ENCODE assay signal across 28 mouse cellular contexts in the genomic region with DNA sequence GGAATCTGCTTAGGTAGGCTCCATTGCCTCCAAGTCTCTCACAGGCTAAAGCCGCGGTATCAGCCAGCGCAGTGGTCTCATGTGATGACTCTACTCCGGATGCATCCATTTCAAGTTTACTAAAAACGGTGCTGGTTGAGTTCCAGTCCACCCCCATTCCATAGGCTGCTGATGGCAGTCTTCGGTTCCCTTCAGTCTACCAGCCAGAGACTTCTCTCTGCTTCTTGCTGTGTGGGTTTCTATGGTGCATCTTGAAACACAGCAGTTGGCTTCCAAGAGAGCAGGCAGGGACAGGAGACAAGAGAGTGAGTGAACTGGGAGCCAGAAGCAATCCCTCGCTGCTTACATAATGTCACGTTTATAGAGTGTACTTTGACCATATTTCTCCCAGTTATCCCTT. TPM values are rescaled to one million over a fixed set of nuclear protein-coding genes. Genes with fewer than 3 reads are reported as not detected.
DNase-seq lines count a peak whose midpoint lies in the region; ATAC-seq and TF ChIP-seq lines count a peak whose summit lies in the region.
"Had no signal": no experiment of that assay in that cellular context is flagged by ENCODE, and none has a peak within 500 bp of the region (broad histone marks: within the 10 kb centered on the region; RNA-seq: fewer than 3 reads in every experiment).

No protein-coding gene starts in this region.

- no peak for TF ChIP-seq POLR2A in cerebellum, adult 2 months (IDR thresholded peaks at IDR 0.05; ENCODE audit: borderline replicate concordance, insufficient read depth, low read length)

- no peak for ATAC-seq in midbrain, embryonic 11.5 days (ENCODE audit: low FRiP score)
- ATAC-seq: forebrain, embryonic 15.5 days; hindbrain, postnatal 0 days; inflammation-experienced regulatory T-cells, adult 6 months; intestine, embryonic 16.5 days; Patski had no signal

- peaks cover 58% of the 10 kb centered on the region for H3K4me1 ChIP-seq in cerebellum, adult 2 months (ENCODE audit: control insufficient read depth, insufficient read depth, low read length)
- H3K4me1 ChIP-seq in midbrain, embryonic 11.5 days (ENCODE audit: control insufficient read depth, insufficient read depth, low read length) = no peaks in the 10 kb centered on the region
- H3K4me1 ChIP-seq: embryonic facial prominence, embryonic 12.5 days; embryonic facial prominence, embryonic 15.5 days; forebrain, embryonic 12.5 days; forebrain, embryonic 15.5 days; hindbrain, embryonic 10.5 days; hindbrain, embryonic 13.5 days had no signal

- peaks cover 75% of the 10 kb centered on the region for H3K79me2 ChIP-seq in macrophage (ENCODE audit: inconsistent target)

- 63% methylated on average over 8 of the region's 8 CpGs for WGBS in cerebellum, adult 2 months
- WGBS in macrophage (ENCODE audit: missing documents) = 94% methylated on average over 8 of the region's 8 CpGs
- WGBS in midbrain, embryonic 11.5 days = 93% methylated on average over 8 of the region's 8 CpGs

- no peak for TF ChIP-seq CTCF in cerebellum, adult 2 months (IDR thresholded peaks at IDR 0.05; ENCODE audit: borderline replicate concordance, insufficient read depth, low read depth, low read length)

- H3K36me3 ChIP-seq in macrophage (ENCODE audit: inconsistent target) = peaks cover 12% of the 10 kb centered on the region
- H3K36me3 ChIP-seq in midbrain, embryonic 11.5 days (ENCODE audit: control insufficient read depth, insufficient read depth, low read length) = no peaks in the 10 kb centered on the region
- H3K36me3 ChIP-seq: embryonic facial prominence, embryonic 12.5 days; embryonic facial prominence, embryonic 15.5 days; forebrain, embryonic 12.5 days; heart, embryonic 12.5 days; heart, embryonic 15.5 days; hindbrain, embryonic 10.5 days had no signal

- no peaks in the 10 kb centered on the region for H3K27me3 ChIP-seq in cerebellum, adult 2 months (ENCODE audit: control insufficient read depth, insufficient read depth, low read length)
- no peaks in the 10 kb centered on the region for H3K27me3 ChIP-seq in midbrain, embryonic 11.5 days (ENCODE audit: control insufficient read depth, insufficient read depth, low read length)
- H3K27me3 ChIP-seq: embryonic facial prominence, embryonic 12.5 days; embryonic facial prominence, embryonic 15.5 days; forebrain, embryonic 12.5 days; forebrain, embryonic 15.5 days; heart, embryonic 12.5 days; heart, embryonic 15.5 days; hindbrain, embryonic 13.5 days; Patski had no signal

- H3K4me3 ChIP-seq in cerebellum, adult 2 months (replicated peaks; ENCODE audit: insufficient read depth, low read depth, low read length) = no peak overlapping the region
- no peak overlapping the region for H3K4me3 ChIP-seq in macrophage (ENCODE audit: inconsistent target)
- no peak overlapping the region for H3K4me3 ChIP-seq in midbrain, embryonic 11.5 days (ENCODE audit: low read depth, low read length)
- H3K4me3 ChIP-seq: embryonic facial prominence, embryonic 12.5 days; embryonic facial prominence, embryonic 15.5 days; forebrain, embryonic 12.5 days; forebrain, embryonic 15.5 days; heart, embryonic 12.5 days; heart, embryonic 15.5 days; hindbrain, embryonic 10.5 days; hindbrain, embryonic 13.5 days had no signal

- no peaks in the 10 kb centered on the region for H3K9me3 ChIP-seq in midbrain, embryonic 11.5 days (ENCODE audit: control insufficient read depth, low read length)
- H3K9me3 ChIP-seq: embryonic facial prominence, embryonic 12.5 days; embryonic facial prominence, embryonic 15.5 days; forebrain, embryonic 12.5 days; forebrain, embryonic 15.5 days; G1E; heart, embryonic 15.5 days; hindbrain, embryonic 10.5 days; hindbrain, embryonic 13.5 days had no signal

- H3K9ac ChIP-seq in midbrain, embryonic 11.5 days (ENCODE audit: low read length) = no peak overlapping the region
- H3K9ac ChIP-seq: embryonic facial prominence, embryonic 12.5 days; embryonic facial prominence, embryonic 15.5 days; forebrain, embryonic 12.5 days; forebrain, embryonic 15.5 days; heart, embryonic 12.5 days; heart, embryonic 15.5 days; hindbrain, embryonic 13.5 days had no signal

- H3K27ac ChIP-seq in cerebellum, adult 2 months (ENCODE audit: insufficient read depth, low read length) = peak overlapping the region; percentile 20; the same call in 1 of the 2 replicates
- H3K27ac ChIP-seq in macrophage = peak overlapping the region; percentile 96
- H3K27ac ChIP-seq in midbrain, embryonic 11.5 days (ENCODE audit: low read depth, low read length) = no peak overlapping the region
- H3K27ac ChIP-seq: embryonic facial prominence, embryonic 12.5 days; embryonic facial prominence, embryonic 15.5 days; forebrain, embryonic 12.5 days; forebrain, embryonic 15.5 days; heart, embryonic 15.5 days; hindbrain, embryonic 10.5 days; hindbrain, embryonic 13.5 days; hindbrain, postnatal 0 days had no signal

- no peak overlapping the region for H3K4me2 ChIP-seq in midbrain, embryonic 11.5 days
- H3K4me2 ChIP-seq: embryonic facial prominence, embryonic 12.5 days; embryonic facial prominence, embryonic 15.5 days; forebrain, embryonic 12.5 days; forebrain, embryonic 15.5 days; heart, embryonic 12.5 days; heart, embryonic 15.5 days; hindbrain, embryonic 13.5 days had no signal

- no peak for DNase-seq in cerebellum, adult 2 months
- no peak for DNase-seq in cerebellum, adult 9-11 months
- DNase-seq in right cerebral cortex, adult 18-20 months = peak; percentile 65
- no peak for DNase-seq in right cerebral cortex, postnatal 10 days (ENCODE audit: low spot score in 2 of 2)
- no peak for DNase-seq in midbrain, embryonic 11.5 days (ENCODE audit: low spot score, missing footprints)
- DNase-seq in cerebellum, postnatal 36 days = no peak
- DNase-seq: adrenal gland, postnatal 10 days; adrenal gland, postnatal 36 days; cerebellum, adult 18-20 months; cerebellum, postnatal 10 days; gastrocnemius, postnatal 25 days; heart, adult 18-20 months; heart, postnatal 10 days; heart, postnatal 36 days had no signal

RNA-seq across cellular contexts. Expression of gene Rpl3, which starts 15.5 kb away (rescaled TPM):
- 678 and 692 TPM in 2 replicates for polyA plus RNA-seq in cerebellum, adult 2 months (2012; rRNA removed)
- 100 to 1,000 TPM in 24 of 26 experiments, 10 to 100 TPM in 2; 70.8 to 495 (median 240) TPM for total RNA-seq in macrophage (2018; cell fraction: chromatin; rRNA removed)
- 100 to 1,000 TPM; 413 to 862 (median 571) TPM for total RNA-seq in macrophage (2018; cell fraction: cytosol; rRNA removed)
- 100 to 1,000 TPM; 139 to 883 (median 221) TPM for total RNA-seq in macrophage (2018; cell fraction: nucleus; rRNA removed)
- polyA plus RNA-seq in macrophage (2018) = 633 to 940 TPM (median 770 TPM) in 3 replicates
- 1,032 and 1,053 TPM in 2 replicates for polyA plus RNA-seq in midbrain, embryonic 11.5 days (2014; fragmentation: Nextera tagmentation; extraction: Ambion mirVana)

RNA-seq across cellular contexts. Expression of gene Syngr1, which starts 16.0 kb away (rescaled TPM):
- 448 and 455 TPM in 2 replicates for polyA plus RNA-seq in cerebellum, adult 2 months (2012; rRNA removed)
- 100 to 1,000 TPM in 11 of 26 experiments, 10 to 100 TPM in 14, 1 to 10 TPM in 1; 8.5 to 192 (median 76.8) TPM for total RNA-seq in macrophage (2018; cell fraction: chromatin; rRNA removed)
- total RNA-seq in macrophage (2018; cell fraction: cytosol; rRNA removed) = 100 to 1,000 TPM; 185 to 377 (median 258) TPM
- 100 to 1,000 TPM in 19 of 26 experiments, 10 to 100 TPM in 7; 29.5 to 228 (median 114) TPM for total RNA-seq in macrophage (2018; cell fraction: nucleus; rRNA removed)
- 139 to 428 TPM (median 314 TPM) in 3 replicates for polyA plus RNA-seq in macrophage (2018)
- 6.2 and 7.4 TPM in 2 replicates for polyA plus RNA-seq in midbrain, embryonic 11.5 days (2014; fragmentation: Nextera tagmentation; extraction: Ambion mirVana)

RNA-seq across cellular contexts. Expression of gene Tab1, which starts 25.8 kb away (rescaled TPM):
- polyA plus RNA-seq in cerebellum, adult 2 months (2012; rRNA removed) = 50.0 and 50.2 TPM in 2 replicates
- 10 to 100 TPM in 21 of 26 experiments, 1 to 10 TPM in 5; 4.6 to 61.0 (median 34.9) TPM for total RNA-seq in macrophage (2018; cell fraction: chromatin; rRNA removed)
- 10 to 100 TPM in 12 of 26 experiments, 1 to 10 TPM in 14; 1.2 to 15.4 (median 9.5) TPM for total RNA-seq in macrophage (2018; cell fraction: cytosol; rRNA removed)
- total RNA-seq in macrophage (2018; cell fraction: nucleus; rRNA removed) = 10 to 100 TPM in 18 of 26 experiments, 1 to 10 TPM in 8; 4.1 to 64.7 (median 23.5) TPM
- 10.5 to 14.4 TPM (median 12.8 TPM) in 3 replicates for polyA plus RNA-seq in macrophage (2018)
- 24.9 and 29.4 TPM in 2 replicates for polyA plus RNA-seq in midbrain, embryonic 11.5 days (2014; fragmentation: Nextera tagmentation; extraction: Ambion mirVana)

Comparison
In these comparisons a context has a peak if more than half of its experiments do, and no peak if none do; other contexts are left out.
1. RNA of gene Syngr1, which starts 16.0 kb away (polyA plus RNA-seq): 448 to 455 TPM in cerebellum, adult 2 months and 139 to 428 TPM in macrophage; 6.2 to 7.4 TPM in midbrain, embryonic 11.5 days; every median in the first group is over 10 times any median in the second.